Mouse (Mus musculus) granulocyte monocyte progenitor cell, adult 5-6 weeks (primary cell): ENCODE data around the gene Nup85. TPM values are rescaled to one million over a fixed set of nuclear protein-coding genes. Genes with fewer than 3 reads are reported as not detected.

Experiments
- ATAC-seq: replicated peaks from 2 replicates; pipeline ENCODE4 v1.8.0; 2016; ENCODE audit warnings: mild to moderate bottlenecking, moderate TSS enrichment, inconsistent platforms; ENCODE audit not compliant: poor library complexity, severe bottlenecking
- total RNA-seq, 2 experiments: library from RNA; stranded (forward) in 1 of 2; stranded (reverse) in 1 of 2; fragments of 200-712, 200-1000 nt in 1 of 2; fragments of >200 nt in 1 of 2; fragmentation: Nextera tagmentation in 1 of 2; gene quantifications; 2 replicates each; pipeline ENCODE4 v1.2.3; 2014 to 2017

Gene Nup85
- total RNA-seq, 2 experiments from 2014 or later, result 170 to 172 TPM

DNA sequence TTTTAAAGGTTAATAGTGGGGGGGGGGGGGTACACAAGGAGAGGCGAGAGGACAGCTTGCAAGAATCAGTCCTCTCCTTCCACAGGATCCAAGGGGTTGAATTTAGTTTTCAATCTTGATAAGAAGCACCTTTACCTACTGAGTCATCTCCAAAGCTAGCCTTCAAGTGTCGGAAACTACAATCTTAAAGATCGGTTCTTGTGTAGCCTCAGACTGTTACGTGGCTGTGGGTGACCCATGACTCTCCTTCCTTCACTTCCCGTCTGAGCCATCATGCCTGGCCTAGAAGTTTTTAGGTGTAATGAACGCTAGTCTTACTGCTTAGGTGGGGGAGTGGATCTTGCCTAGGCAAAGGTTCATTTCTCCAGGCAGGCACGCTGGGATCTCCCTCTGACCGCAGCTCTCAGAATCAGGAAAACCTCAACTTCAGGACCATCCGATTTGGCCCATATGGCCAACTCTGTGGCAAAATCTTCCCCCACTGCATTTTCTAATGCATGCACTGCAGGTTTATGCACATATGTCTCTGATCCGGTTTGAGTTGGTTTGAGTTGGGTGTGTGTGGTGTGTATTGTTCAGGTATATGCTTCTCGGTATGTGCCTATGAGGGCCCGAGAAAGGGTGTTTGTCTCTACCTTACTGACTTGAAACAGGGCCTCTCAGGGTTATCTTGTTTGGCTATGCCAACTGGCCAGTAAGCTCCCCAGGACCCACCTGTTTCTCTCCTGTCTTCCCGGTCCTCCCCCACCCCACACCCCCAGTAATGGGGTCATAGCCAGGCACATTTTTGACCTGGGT is 65.7 kb downstream of the Nup85 start:
- ATAC-seq, result no peak

DNA sequence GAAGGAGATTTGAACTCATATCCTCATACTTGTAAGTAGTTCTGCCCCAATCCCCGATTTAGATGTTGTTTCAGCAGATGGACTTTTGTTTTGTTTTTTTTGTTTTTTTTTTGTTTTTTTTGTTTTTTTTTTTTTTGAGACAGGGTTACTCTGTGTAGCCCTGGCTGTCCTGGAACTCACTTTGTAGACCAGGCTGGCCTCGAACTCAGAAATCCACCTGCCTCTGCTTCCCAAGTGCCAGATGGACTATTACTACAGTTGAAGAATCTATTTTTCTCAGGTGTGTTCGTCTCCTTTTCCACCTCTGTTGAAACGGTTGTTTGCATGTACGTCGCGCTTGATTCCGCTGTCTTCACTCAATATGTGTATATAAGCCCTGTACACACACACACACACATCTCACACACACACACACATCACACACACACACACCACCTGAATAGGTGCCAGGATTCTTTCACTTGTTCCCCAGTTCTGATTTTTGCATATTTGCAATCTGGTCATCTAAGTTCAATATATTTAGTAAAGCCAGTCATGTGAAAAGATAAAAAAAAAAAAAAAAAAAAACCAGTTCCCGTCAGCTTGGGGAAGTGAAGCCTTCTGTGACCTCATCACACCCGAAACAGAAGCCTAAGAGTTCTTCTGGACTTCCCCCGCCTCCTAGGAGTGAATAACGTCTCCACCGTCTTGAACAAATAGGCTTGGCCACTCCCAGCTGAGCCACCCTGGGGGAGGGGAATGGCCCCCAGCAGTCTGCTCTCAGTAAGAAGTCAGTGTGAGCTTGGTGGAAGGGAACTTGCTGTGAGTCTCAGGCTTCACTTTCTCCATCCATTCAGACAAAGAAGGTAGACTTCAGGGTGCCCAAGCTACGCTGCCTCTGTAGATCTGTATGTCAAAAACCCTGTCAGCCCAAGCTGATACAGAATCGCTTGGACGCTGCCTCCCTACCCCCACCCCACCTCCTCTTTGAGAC is 66.6 kb downstream of the Nup85 start:
- ATAC-seq, result peak; percentile 72

GRCm38 (mm10) chr11:115631505-115631890 is 67.3 kb downstream of the Nup85 start:
- no peak for ATAC-seq

DNA sequence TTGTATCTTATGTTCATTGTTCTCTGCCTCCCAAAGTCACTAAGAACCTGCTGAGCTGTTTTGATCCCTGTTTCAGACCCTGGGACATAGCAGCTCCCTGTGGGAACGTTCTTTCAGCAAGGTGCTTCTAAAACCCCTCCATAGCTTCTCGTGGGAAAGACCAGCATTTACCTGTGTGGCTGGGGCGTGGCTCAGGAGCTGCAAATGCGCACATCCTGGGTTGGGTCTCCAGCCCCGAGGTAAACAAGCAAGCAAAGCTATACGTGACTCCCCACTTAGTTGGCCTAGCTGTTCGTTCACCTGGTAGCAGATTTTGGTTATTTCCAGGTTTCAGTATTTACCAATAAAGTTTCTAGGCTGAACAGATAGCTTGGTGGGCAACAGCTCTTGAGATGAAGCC is 68.0 kb downstream of the Nup85 start:
- no peak for ATAC-seq

DNA sequence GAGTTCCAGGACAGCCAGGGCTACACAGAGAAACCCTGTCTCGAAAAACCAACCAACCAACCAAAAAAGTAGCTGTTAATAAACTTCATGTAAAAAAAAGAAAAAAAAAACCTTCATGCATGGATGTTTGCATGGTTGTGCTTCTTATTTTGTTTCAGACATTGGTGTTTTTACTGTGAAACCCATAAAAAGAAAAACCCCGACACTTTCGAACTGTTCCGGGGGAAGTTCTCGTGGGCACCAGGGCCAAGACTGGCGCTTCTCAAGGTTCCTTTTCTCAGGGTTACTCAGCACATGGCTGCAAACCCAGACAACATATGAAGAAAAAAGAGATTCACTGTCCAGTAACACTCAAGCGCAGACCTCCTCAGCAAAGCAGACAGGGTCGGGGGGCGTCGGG is 68.6 kb downstream of the Nup85 start:
- ATAC-seq, result no peak

Other genes with a start within 250 kb of the Nup85 start
- not detected in 2 replicates for gene Ush1g, start 242.4 kb upstream of the Nup85 start, total RNA-seq (2014; fragmentation: Nextera tagmentation)
- not detected in 2 replicates for gene Ush1g, start 242.4 kb upstream of the Nup85 start, total RNA-seq (2017)
- gene Otop3, start 229.7 kb upstream of the Nup85 start, total RNA-seq (2014; fragmentation: Nextera tagmentation), result not detected in 2 replicates
- not detected in 2 replicates for gene Otop3, start 229.7 kb upstream of the Nup85 start, total RNA-seq (2017)
- not detected in 2 replicates for gene Hid1, start 196.7 kb upstream of the Nup85 start, total RNA-seq (2014; fragmentation: Nextera tagmentation)
- gene Hid1, start 196.7 kb upstream of the Nup85 start, total RNA-seq (2017), result not detected in 2 replicates
- 0.68 TPM in 1 of 2 replicates, not detected in the other for gene Cdr2l, start 182.5 kb upstream of the Nup85 start, total RNA-seq (2014; fragmentation: Nextera tagmentation)
- 0.67 TPM in 1 of 2 replicates, not detected in the other for gene Cdr2l, start 182.5 kb upstream of the Nup85 start, total RNA-seq (2017)
- gene Mrpl58, start 160.7 kb upstream of the Nup85 start, total RNA-seq (2014; fragmentation: Nextera tagmentation), result 73.3 and 77.9 TPM in 2 replicates
- 91.3 and 109 TPM in 2 replicates for gene Mrpl58, start 160.7 kb upstream of the Nup85 start, total RNA-seq (2017)
- gene Atp5h, start 144.5 kb upstream of the Nup85 start, total RNA-seq (2014; fragmentation: Nextera tagmentation), result 783 and 971 TPM in 2 replicates
- gene Atp5h, start 144.5 kb upstream of the Nup85 start, total RNA-seq (2017), result 804 and 885 TPM in 2 replicates
- 16.4 and 19.4 TPM in 2 replicates for gene Kctd2, start 144.3 kb upstream of the Nup85 start, total RNA-seq (2014; fragmentation: Nextera tagmentation)
- 9.5 and 9.6 TPM in 2 replicates for gene Kctd2, start 144.3 kb upstream of the Nup85 start, total RNA-seq (2017)
- not detected in 2 replicates for gene Trim80, start 123.9 kb upstream of the Nup85 start, total RNA-seq (2014; fragmentation: Nextera tagmentation)
- not detected in 2 replicates for gene Trim80, start 123.9 kb upstream of the Nup85 start, total RNA-seq (2017)
- gene Slc16a5, start 102.0 kb upstream of the Nup85 start, total RNA-seq (2014; fragmentation: Nextera tagmentation), result not detected in 2 replicates
- gene Slc16a5, start 102.0 kb upstream of the Nup85 start, total RNA-seq (2017), result not detected in 2 replicates
- gene Armc7, start 88.8 kb upstream of the Nup85 start, total RNA-seq (2014; fragmentation: Nextera tagmentation), result 5.1 and 5.2 TPM in 2 replicates
- 2.6 and 4.1 TPM in 2 replicates for gene Armc7, start 88.8 kb upstream of the Nup85 start, total RNA-seq (2017)
- gene Nt5c, start 72.6 kb upstream of the Nup85 start, total RNA-seq (2014; fragmentation: Nextera tagmentation), result 75.8 and 96.5 TPM in 2 replicates
- gene Nt5c, start 72.6 kb upstream of the Nup85 start, total RNA-seq (2017), result 113 and 118 TPM in 2 replicates
- gene Jpt1, start 50.0 kb upstream of the Nup85 start, total RNA-seq (2014; fragmentation: Nextera tagmentation), result 100 and 137 TPM in 2 replicates
- 136 and 149 TPM in 2 replicates for gene Jpt1, start 50.0 kb upstream of the Nup85 start, total RNA-seq (2017)
- gene Sumo2, start 28.2 kb upstream of the Nup85 start, total RNA-seq (2014; fragmentation: Nextera tagmentation), result 482 and 644 TPM in 2 replicates
- gene Sumo2, start 28.2 kb upstream of the Nup85 start, total RNA-seq (2017), result 590 and 678 TPM in 2 replicates
- gene Mrps7, start 39.5 kb downstream of the Nup85 start, total RNA-seq (2014; fragmentation: Nextera tagmentation), result 49.9 and 57.2 TPM in 2 replicates
- gene Mrps7, start 39.5 kb downstream of the Nup85 start, total RNA-seq (2017), result 46.9 and 63.8 TPM in 2 replicates
- gene Gga3, start 39.6 kb downstream of the Nup85 start, total RNA-seq (2014; fragmentation: Nextera tagmentation), result 34.1 and 43.3 TPM in 2 replicates
- gene Gga3, start 39.6 kb downstream of the Nup85 start, total RNA-seq (2017), result 28.2 and 31.8 TPM in 2 replicates
- 18.9 and 32.1 TPM in 2 replicates for gene Mif4gd, start 48.5 kb downstream of the Nup85 start, total RNA-seq (2014; fragmentation: Nextera tagmentation)
- gene Mif4gd, start 48.5 kb downstream of the Nup85 start, total RNA-seq (2017), result 17.5 and 29.5 TPM in 2 replicates
- gene Slc25a19, start 63.9 kb downstream of the Nup85 start, total RNA-seq (2014; fragmentation: Nextera tagmentation), result 21.9 and 26.1 TPM in 2 replicates
- gene Slc25a19, start 63.9 kb downstream of the Nup85 start, total RNA-seq (2017), result 12.8 and 21.6 TPM in 2 replicates
- gene Grb2, start 144.2 kb downstream of the Nup85 start, total RNA-seq (2014; fragmentation: Nextera tagmentation), result 106 and 112 TPM in 2 replicates
- 40.4 and 56.0 TPM in 2 replicates for gene Grb2, start 144.2 kb downstream of the Nup85 start, total RNA-seq (2017)
- gene Tmem94, start 201.0 kb downstream of the Nup85 start, total RNA-seq (2014; fragmentation: Nextera tagmentation), result 17.6 and 33.4 TPM in 2 replicates
- gene Tmem94, start 201.0 kb downstream of the Nup85 start, total RNA-seq (2017), result 9.0 and 17.2 TPM in 2 replicates
- 1.9 and 5.1 TPM in 2 replicates for gene Caskin2, start 249.2 kb downstream of the Nup85 start, total RNA-seq (2014; fragmentation: Nextera tagmentation)
- gene Caskin2, start 249.2 kb downstream of the Nup85 start, total RNA-seq (2017), result 1.7 and 3.5 TPM in 2 replicates